Mouse (Mus musculus) MEL (cell line): ENCODE data around the gene Tlx2. TPM values are rescaled to one million over a fixed set of nuclear protein-coding genes. Genes with fewer than 3 reads are reported as not detected.

ENCODE experiments used
- DNase-seq: peaks from one replicate; pipeline ENCODE4 v3.0.0; 2011; ENCODE audit warnings: low read depth, low spot score
- H3K27ac ChIP-seq: 2 replicates; pipeline ENCODE4 v1.5.1; 2012; ENCODE audit warnings: low read depth, mild to moderate bottlenecking, control low read depth, low read length, moderate library complexity; ENCODE audit not compliant: control insufficient read depth
- H3K27me3 ChIP-seq, 2 experiments: fragments of 150-350 bp in 1 of 2; sonication (generic) in 1 of 2; 2 replicates each; pipeline ENCODE4 v1.6.1; 2012; ENCODE audit warnings: low read length in 2 of 2, mild to moderate bottlenecking in 2 of 2, improper control_type of control experiment in 1 of 2, moderate library complexity in 1 of 2; ENCODE audit not compliant: insufficient read depth in 2 of 2, control insufficient read depth in 1 of 2
- H3K36me3 ChIP-seq, 2 experiments: 2 replicates each; pipeline ENCODE4 v1.6.1; 2012 to 2014; ENCODE audit warnings: low read length in 2 of 2, improper control_type of control experiment in 1 of 2, inconsistent platforms in 1 of 2, mild to moderate bottlenecking in 1 of 2; ENCODE audit not compliant: insufficient read depth in 2 of 2, control insufficient read depth in 1 of 2
- H3K4me1 ChIP-seq, 2 experiments: fragments of 150-350 bp in 1 of 2; sonication (generic) in 1 of 2; 2 replicates each; pipeline ENCODE4 v1.6.1; 2012; ENCODE audit warnings: low read length in 2 of 2, improper control_type of control experiment in 1 of 2, mild to moderate bottlenecking in 1 of 2; ENCODE audit not compliant: insufficient read depth in 2 of 2, control insufficient read depth in 1 of 2
- H3K4me3 ChIP-seq, 2 experiments: fragments of 150-350 bp in 1 of 2; sonication (generic) in 1 of 2; 2 replicates each; pipeline ENCODE4 v1.5.1; 2012; ENCODE audit warnings: low read depth in 2 of 2, low read length in 2 of 2, mild to moderate bottlenecking in 2 of 2, moderate library complexity in 2 of 2, control low read depth in 1 of 2, improper control_type of control experiment in 1 of 2; ENCODE audit not compliant: control insufficient read depth in 1 of 2, insufficient read depth in 1 of 2
- H3K79me2 ChIP-seq: 2 replicates; pipeline ENCODE4 v1.6.1; 2012; ENCODE audit warnings: mild to moderate bottlenecking, low read length, moderate library complexity; ENCODE audit not compliant: control insufficient read depth, poor library complexity, insufficient read depth
- H3K9ac ChIP-seq: 2 replicates; pipeline ENCODE4 v1.6.1; 2012; ENCODE audit warnings: low read depth, mild to moderate bottlenecking, control low read depth, low read length, moderate library complexity; ENCODE audit not compliant: control insufficient read depth, poor library complexity, severe bottlenecking
- H3K9me3 ChIP-seq: fragments of 150-350 bp; sonication (generic); replicated peaks from 2 replicates; pipeline ENCODE4 v1.6.1; 2012; ENCODE audit warnings: mild to moderate bottlenecking, low read length, improper control_type of control experiment, moderate library complexity; ENCODE audit not compliant: insufficient read depth
- BHLHE40 ChIP-seq: IDR thresholded peaks from 2 replicates; pipeline ENCODE4 v1.6.1; 2012; ENCODE audit warnings: low read depth, mild to moderate bottlenecking, inconsistent platforms, low read length, improper control_type of control experiment, borderline replicate concordance
- CHD2 ChIP-seq: IDR thresholded peaks from 2 replicates; pipeline ENCODE4 v1.6.1; 2011; ENCODE audit warnings: low read length, improper control_type of control experiment
- CTCF ChIP-seq, 3 experiments: IDR thresholded peaks in 2 of 3; conservative IDR thresholded peaks in 1 of 3; 2 replicates each; pipeline ENCODE4 v1.5.1; 2011 to 2012; ENCODE audit warnings: low read length in 3 of 3, low read depth in 2 of 3, mild to moderate bottlenecking in 2 of 3, improper control_type of control experiment in 1 of 3, inconsistent platforms in 1 of 3, mixed read lengths in 1 of 3, moderate library complexity in 1 of 3; ENCODE audit not compliant: control insufficient read depth in 1 of 3, insufficient read depth in 1 of 3, poor library complexity in 1 of 3, severe bottlenecking in 1 of 3
- E2F4 ChIP-seq: IDR thresholded peaks from 2 replicates; pipeline ENCODE4 v1.6.1; 2011; ENCODE audit warnings: low read depth, low read length, improper control_type of control experiment, borderline replicate concordance
- EP300 ChIP-seq, 2 experiments: IDR thresholded peaks; 2 replicates each; pipeline ENCODE4 v1.6.1; 2011; ENCODE audit warnings: improper control_type of control experiment in 2 of 2, low read length in 2 of 2, low read depth in 1 of 2, mild to moderate bottlenecking in 1 of 2
- GABPA ChIP-seq: IDR thresholded peaks from 2 replicates; pipeline ENCODE4 v1.6.1; 2012; ENCODE audit warnings: low read depth, mild to moderate bottlenecking, inconsistent platforms, low read length, improper control_type of control experiment, moderate library complexity
- GATA1 ChIP-seq: IDR thresholded peaks from 2 replicates; pipeline ENCODE4 v1.6.1; 2011; ENCODE audit warnings: low read depth, low read length, improper control_type of control experiment
- HCFC1 ChIP-seq: IDR thresholded peaks from 2 replicates; pipeline ENCODE4 v1.6.1; 2012; ENCODE audit warnings: low read depth, mild to moderate bottlenecking, inconsistent platforms, low read length, improper control_type of control experiment, moderate library complexity
- KAT2A ChIP-seq: conservative IDR thresholded peaks from 2 replicates; pipeline ENCODE4 v1.6.1; 2012; ENCODE audit warnings: low read depth, low read length, improper control_type of control experiment, inconsistent platforms
- MAZ ChIP-seq: IDR thresholded peaks from 2 replicates; pipeline ENCODE4 v1.6.1; 2012; ENCODE audit warnings: low read depth, mild to moderate bottlenecking, inconsistent platforms, low read length, improper control_type of control experiment
- MEF2A ChIP-seq: IDR thresholded peaks from 2 replicates; pipeline ENCODE4 v1.6.1; 2014; ENCODE audit warnings: low read depth, mild to moderate bottlenecking, inconsistent platforms, low read length, improper control_type of control experiment; ENCODE audit not compliant: poor library complexity, insufficient replicate concordance, severe bottlenecking; ENCODE audit errors: extremely low read depth
- MXI1 ChIP-seq: IDR thresholded peaks from 2 replicates; pipeline ENCODE4 v1.6.1; 2011; ENCODE audit warnings: mild to moderate bottlenecking, low read depth, low read length, improper control_type of control experiment
- MYB ChIP-seq: IDR thresholded peaks from 2 replicates; pipeline ENCODE4 v1.6.1; 2011; ENCODE audit warnings: mild to moderate bottlenecking, low read depth, low read length, improper control_type of control experiment
- NRF1 ChIP-seq: IDR thresholded peaks from 2 replicates; pipeline ENCODE4 v1.6.1; 2014; ENCODE audit warnings: low read depth, mild to moderate bottlenecking, inconsistent platforms, low read length, improper control_type of control experiment, moderate library complexity; ENCODE audit not compliant: poor library complexity, insufficient read depth, severe bottlenecking
- POLR2AphosphoS2 ChIP-seq: IDR thresholded peaks from 2 replicates; pipeline ENCODE4 v1.6.1; 2011; ENCODE audit warnings: low read length, improper control_type of control experiment
- POLR2AphosphoS5 ChIP-seq: IDR thresholded peaks from 2 replicates; pipeline ENCODE4 v1.6.1; 2012; ENCODE audit warnings: low read depth, borderline replicate concordance, mild to moderate bottlenecking, inconsistent platforms, low read length, moderate library complexity, mixed read lengths
- RAD21 ChIP-seq: IDR thresholded peaks from 2 replicates; pipeline ENCODE4 v1.6.1; 2011; ENCODE audit warnings: mild to moderate bottlenecking, low read depth, low read length, improper control_type of control experiment
- RCOR1 ChIP-seq: IDR thresholded peaks from 2 replicates; pipeline ENCODE4 v1.6.1; 2012; ENCODE audit warnings: low read depth, mild to moderate bottlenecking, inconsistent platforms, low read length, improper control_type of control experiment
- SIN3A ChIP-seq: IDR thresholded peaks from 2 replicates; pipeline ENCODE4 v1.6.1; 2012; ENCODE audit warnings: low read length, improper control_type of control experiment, inconsistent platforms
- SMC3 ChIP-seq: IDR thresholded peaks from 2 replicates; pipeline ENCODE4 v1.6.1; 2011; ENCODE audit warnings: low read depth, low read length, improper control_type of control experiment
- TAL1 ChIP-seq: IDR thresholded peaks from 2 replicates; pipeline ENCODE4 v1.6.1; 2012; ENCODE audit warnings: mild to moderate bottlenecking, inconsistent platforms, low read length, moderate library complexity, mixed read lengths
- TBP ChIP-seq: IDR thresholded peaks from 2 replicates; pipeline ENCODE4 v1.8.0; 2011; ENCODE audit warnings: low read depth, low read length, improper control_type of control experiment
- USF2 ChIP-seq, 2 experiments: IDR thresholded peaks; 2 replicates each; pipeline ENCODE4 v1.6.1; 2011 to 2012; ENCODE audit warnings: improper control_type of control experiment in 2 of 2, low read length in 2 of 2, borderline replicate concordance in 1 of 2, inconsistent platforms in 1 of 2, low read depth in 1 of 2, mild to moderate bottlenecking in 1 of 2; ENCODE audit not compliant: insufficient read depth in 1 of 2
- ZC3H11A ChIP-seq: IDR thresholded peaks from 2 replicates; pipeline ENCODE4 v1.6.1; 2012; ENCODE audit warnings: low read depth, mild to moderate bottlenecking, inconsistent platforms, low read length, improper control_type of control experiment
- ZKSCAN1 ChIP-seq: IDR thresholded peaks from 2 replicates; pipeline ENCODE4 v1.6.1; 2012; ENCODE audit warnings: low read depth, mild to moderate bottlenecking, inconsistent platforms, low read length, improper control_type of control experiment, moderate library complexity
- ZMIZ1 ChIP-seq: IDR thresholded peaks from 2 replicates; pipeline ENCODE4 v1.6.1; 2012; ENCODE audit warnings: low read depth, mild to moderate bottlenecking, inconsistent platforms, low read length, improper control_type of control experiment, moderate library complexity
- ZNF384 ChIP-seq: IDR thresholded peaks from 2 replicates; pipeline ENCODE4 v1.6.1; 2012; ENCODE audit warnings: low read depth, mild to moderate bottlenecking, inconsistent platforms, low read length, improper control_type of control experiment
- polyA plus RNA-seq, 2 experiments: library from polyadenylated mRNA; stranded (reverse) in 1 of 2; unstranded in 1 of 2; fragments of >175 nt in 1 of 2; fragments of >200 nt in 1 of 2; gene quantifications; 2 replicates each; pipeline versions ENCODE4 v1.2.1 to v1.2.4; 2012; ENCODE audit warnings: low replicate concordance in 2 of 2, low read depth in 1 of 2; ENCODE audit not compliant: insufficient read length in 2 of 2, insufficient read depth in 1 of 2, missing spikeins in 1 of 2
- total RNA-seq: library from RNA; depleted of rRNA; stranded (reverse); fragments of 300-350 nt; gene quantifications from 2 replicates; pipeline ENCODE4 v1.2.3, GENCODE M21; 2012

Gene Tlx2
- total and polyA plus RNA-seq, 3 experiments = not detected

DNA sequence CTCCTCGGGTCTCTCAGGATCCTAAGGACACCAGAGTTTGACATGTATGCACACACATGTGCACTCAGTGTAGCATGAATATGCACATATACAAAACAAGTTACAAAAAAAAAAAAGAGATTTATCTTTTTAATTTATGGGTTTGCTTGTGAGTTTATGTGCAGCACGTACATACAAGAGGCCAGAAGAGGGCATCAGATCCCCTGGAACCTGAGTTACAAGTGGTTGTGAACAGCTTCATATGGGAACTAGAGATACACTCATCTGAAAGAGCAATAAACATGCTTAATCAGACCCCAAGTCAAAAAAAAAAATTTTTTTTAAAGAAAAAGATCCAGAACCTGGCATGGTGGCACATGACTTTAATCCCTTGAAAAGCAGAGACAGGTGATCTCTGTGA, 4.9 kb upstream of the Tlx2 start:
- H3K36me3 ChIP-seq = peaks cover 0 to 9% of the 10 kb centered on the region in 2 experiments; a peak in 2 of 4 replicates
- no peaks in the 10 kb centered on the region for H3K9me3 ChIP-seq
- no peak overlapping the region for H3K4me3 ChIP-seq
- no peak overlapping the region for H3K9ac ChIP-seq
- DNase-seq = peak; percentile 73
- H3K79me2 ChIP-seq = peaks cover 11% of the 10 kb centered on the region
- no peak overlapping the region for H3K27ac ChIP-seq
- no peaks in the 10 kb centered on the region for H3K27me3 ChIP-seq
- TF ChIP-seq GATA1 (0 out of 2 replicates have a peak, but pooled peaks have one; percentile 32), RCOR1 (no peak), SMC3 (peak; percentile 62), MAZ (no peak), TAL1 (no peak), E2F4 (no peak), GABPA (no peak), ZC3H11A (peak; percentile 36; the same call in 1 of the 2 replicates), RAD21 (peak; percentile 58), MYB (no peak), ZMIZ1 (no peak), ZNF384 (peak; percentile 85), USF2 (IDR thresholded peaks at IDR 0.05; ENCODE audit: borderline replicate concordance in 1 of 2, insufficient read depth in 1 of 2, low read depth in 1 of 2, low read length in 2 of 2) (no peak), CTCF (IDR thresholded peaks at IDR 0.05 in 2 of 3, conservative IDR thresholded peaks at IDR 0.05 in 1 of 3; ENCODE audit: control insufficient read depth in 1 of 3, insufficient read depth in 1 of 3, low read depth in 2 of 3, low read length in 3 of 3, poor library complexity in 1 of 3, severe bottlenecking in 1 of 3) (peak; percentile 26 to 65 (median 44); a peak in 5 of 6 replicates), TBP (no peak), MEF2A (no peak)
- H3K4me1 ChIP-seq = peaks cover 0 to 13% of the 10 kb centered on the region in 2 experiments; a peak in 2 of 4 replicates

- Histone ChIP-seq H3K36me3 (no peaks in the 10 kb centered on the region), H3K4me3 (no peak overlapping the region), H3K9me3 (no peaks in the 10 kb centered on the region), H3K4me1 (no peaks in the 10 kb centered on the region), H3K27ac (no peak overlapping the region)
- TF ChIP-seq BHLHE40 (no peak), MAZ (no peak), HCFC1 (no peak), EP300 (IDR thresholded peaks at IDR 0.05; ENCODE audit: low read depth in 1 of 2, low read length in 2 of 2) (no peak), E2F4 (no peak), KAT2A (no peak), ZKSCAN1 (no peak), TBP (no peak), ZMIZ1 (no peak), RAD21 (no peak), SMC3 (no peak), POLR2AphosphoS2 (no peak), POLR2AphosphoS5 (no peak), ZC3H11A (no peak), CHD2 (no peak), NRF1 (no peak), SIN3A (no peak), MXI1 (no peak)
- TF ChIP-seq, all 39 proteins: peak for 0
- H3K27me3 ChIP-seq = no peaks in the 10 kb centered on the region
- no peak for DNase-seq
- H3K9ac ChIP-seq = no peak overlapping the region
- no peaks in the 10 kb centered on the region for H3K79me2 ChIP-seq
Observed at GRCm38 (mm10) chr6:83071220-83071619, 1.1 kb upstream of the Tlx2 start.
